ENCODE assay signal across 24 mouse cellular contexts in the genomic region with DNA sequence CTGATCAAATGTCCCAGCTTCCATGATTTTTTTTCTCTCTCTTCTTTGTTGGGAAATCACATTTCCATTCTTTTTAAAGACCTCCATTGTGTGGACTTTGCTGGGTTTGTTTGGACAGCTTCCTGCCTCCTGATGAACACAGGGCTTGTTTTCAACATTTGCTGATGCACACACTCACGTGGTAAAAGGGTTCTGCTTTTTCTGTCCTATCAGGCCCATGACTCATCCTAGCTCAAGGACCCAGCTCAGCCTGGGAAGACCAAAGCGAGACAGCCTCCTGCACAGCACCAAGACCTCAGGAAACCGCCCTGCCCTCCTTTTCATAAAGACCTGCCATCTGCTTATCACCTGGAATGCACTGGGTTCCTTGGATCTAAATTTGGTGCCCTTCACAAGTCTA. TPM values are rescaled to one million over a fixed set of nuclear protein-coding genes. Genes with fewer than 3 reads are reported as not detected.
DNase-seq lines count a peak whose midpoint lies in the region; ATAC-seq and TF ChIP-seq lines count a peak whose summit lies in the region.
"Had no signal": no experiment of that assay in that cellular context is flagged by ENCODE, and none has a peak within 500 bp of the region (broad histone marks: within the 10 kb centered on the region; RNA-seq: fewer than 3 reads in every experiment).

No protein-coding gene starts in this region.

- no peak overlapping the region for H3K9ac ChIP-seq in liver, postnatal 0 days (replicated peaks)
- no peak overlapping the region for H3K9ac ChIP-seq in liver, embryonic 11.5 days (ENCODE audit: low read depth, low read length)
- H3K9ac ChIP-seq in hindbrain, embryonic 14.5 days, result no peak overlapping the region
- H3K9ac ChIP-seq: limb, embryonic 13.5 days; liver, embryonic 15.5 days; neural tube, embryonic 13.5 days had no signal

- no peaks in the 10 kb centered on the region for H3K36me3 ChIP-seq in liver, postnatal 0 days (replicated peaks; ENCODE audit: insufficient read depth, low read length)
- H3K36me3 ChIP-seq in liver, embryonic 11.5 days (ENCODE audit: control insufficient read depth, insufficient read depth, low read length), result no peaks in the 10 kb centered on the region
- no peaks in the 10 kb centered on the region for H3K36me3 ChIP-seq in hindbrain, embryonic 14.5 days (replicated peaks; ENCODE audit: control insufficient read depth, insufficient read depth)
- H3K36me3 ChIP-seq: embryonic facial prominence, embryonic 10.5 days; limb, embryonic 13.5 days; liver, embryonic 15.5 days; neural tube, embryonic 13.5 days had no signal

- H3K4me3 ChIP-seq in cerebellum, adult 2 months (replicated peaks; ENCODE audit: insufficient read depth, low read depth, low read length), result no peak overlapping the region
- no peak overlapping the region for H3K4me3 ChIP-seq in liver, postnatal 0 days (ENCODE audit: low read depth, low read length)
- no peak overlapping the region for H3K4me3 ChIP-seq in liver, embryonic 11.5 days (ENCODE audit: low read depth, low read length)
- no peak overlapping the region for H3K4me3 ChIP-seq in hindbrain, embryonic 14.5 days (replicated peaks; ENCODE audit: low read length)
- H3K4me3 ChIP-seq: embryonic facial prominence, embryonic 10.5 days; gastrocnemius, adult 2 months; limb, embryonic 13.5 days; liver, embryonic 15.5 days; neural tube, embryonic 13.5 days had no signal

- TF ChIP-seq EP300 in liver, postnatal 0 days (IDR thresholded peaks at IDR 0.05; ENCODE audit: low read depth), result no peak

- WGBS in cerebellum, adult 2 months, result 29% methylated on average over 3 of the region's 3 CpGs
- 18% methylated on average over 3 of the region's 3 CpGs for WGBS in liver, postnatal 0 days (ENCODE audit: insufficient replicate concordance)
- 24% methylated on average over 3 of the region's 3 CpGs for WGBS in liver, embryonic 11.5 days
- WGBS in hindbrain, embryonic 14.5 days, result 56% methylated on average over 3 of the region's 3 CpGs

- no peaks in the 10 kb centered on the region; the same call in 1 of the 2 replicates for H3K4me1 ChIP-seq in cerebellum, adult 2 months (ENCODE audit: control insufficient read depth, insufficient read depth, low read length)
- H3K4me1 ChIP-seq in liver, postnatal 0 days (ENCODE audit: insufficient read depth), result no peaks in the 10 kb centered on the region
- H3K4me1 ChIP-seq in liver, embryonic 11.5 days (replicated peaks; ENCODE audit: control insufficient read depth, insufficient read depth, low read length), result no peaks in the 10 kb centered on the region
- H3K4me1 ChIP-seq in hindbrain, embryonic 14.5 days (replicated peaks; ENCODE audit: control insufficient read depth, insufficient read depth, low read length), result no peaks in the 10 kb centered on the region
- H3K4me1 ChIP-seq: embryonic facial prominence, embryonic 10.5 days; limb, embryonic 13.5 days; liver, embryonic 15.5 days had no signal

- no peak for TF ChIP-seq CTCF in cerebellum, adult 2 months (IDR thresholded peaks at IDR 0.05; ENCODE audit: borderline replicate concordance, insufficient read depth, low read depth, low read length)
- TF ChIP-seq CTCF in liver, postnatal 0 days (IDR thresholded peaks at IDR 0.05; ENCODE audit: low read depth), result no peak

- no peaks in the 10 kb centered on the region for H3K27me3 ChIP-seq in cerebellum, adult 2 months (ENCODE audit: control insufficient read depth, insufficient read depth, low read length)
- H3K27me3 ChIP-seq in liver, postnatal 0 days (ENCODE audit: insufficient read depth, low read length), result no peaks in the 10 kb centered on the region
- H3K27me3 ChIP-seq in liver, embryonic 11.5 days (replicated peaks; ENCODE audit: control insufficient read depth, insufficient read depth, low read length), result no peaks in the 10 kb centered on the region
- no peaks in the 10 kb centered on the region for H3K27me3 ChIP-seq in hindbrain, embryonic 14.5 days (ENCODE audit: control insufficient read depth, insufficient read depth, low read length)
- H3K27me3 ChIP-seq: liver, embryonic 15.5 days; neural tube, embryonic 13.5 days had no signal

- H3K27ac ChIP-seq in cerebellum, adult 2 months (ENCODE audit: insufficient read depth, low read length), result peak overlapping the region; percentile 2; the same call in 1 of the 2 replicates
- no peak overlapping the region for H3K27ac ChIP-seq in liver, postnatal 0 days (ENCODE audit: low read depth)
- H3K27ac ChIP-seq in liver, embryonic 11.5 days (ENCODE audit: low read depth, low read length), result no peak overlapping the region
- no peak overlapping the region for H3K27ac ChIP-seq in hindbrain, embryonic 14.5 days
- H3K27ac ChIP-seq: embryonic facial prominence, embryonic 10.5 days; gastrocnemius, adult 2 months; limb, embryonic 13.5 days; liver, embryonic 15.5 days; neural tube, embryonic 13.5 days had no signal

- no peak for TF ChIP-seq POLR2A in cerebellum, adult 2 months (IDR thresholded peaks at IDR 0.05; ENCODE audit: borderline replicate concordance, insufficient read depth, low read length)

- no peaks in the 10 kb centered on the region; the same call in 1 of the 2 replicates for H3K9me3 ChIP-seq in liver, postnatal 0 days (ENCODE audit: low read length)
- no peaks in the 10 kb centered on the region for H3K9me3 ChIP-seq in liver, embryonic 11.5 days (ENCODE audit: control insufficient read depth, low read length)
- H3K9me3 ChIP-seq in hindbrain, embryonic 14.5 days (ENCODE audit: control insufficient read depth, low read length), result no peaks in the 10 kb centered on the region
- H3K9me3 ChIP-seq: limb, embryonic 13.5 days; liver, embryonic 15.5 days had no signal

- peak; percentile 12; the same call in 1 of the 2 replicates for ATAC-seq in liver, postnatal 0 days
- no peak for ATAC-seq in liver, embryonic 11.5 days (replicated peaks; ENCODE audit: low FRiP score)
- ATAC-seq in hindbrain, embryonic 14.5 days (ENCODE audit: low FRiP score), result no peak
- ATAC-seq: forebrain, embryonic 16.5 days had no signal

- DNase-seq in cerebellum, adult 2 months, result peak; percentile 19 to 48
- no peak for DNase-seq in cerebellum, postnatal 14 days
- no peak for DNase-seq in liver, postnatal 0 days
- no peak for DNase-seq in liver, embryonic 11.5 days (ENCODE audit: low spot score)
- DNase-seq in adrenal gland, adult 8-10 months, result peak; percentile 78
- DNase-seq in fibroblast of lung, adult 2 months (ENCODE audit: low read depth), result peak; percentile 15
- no peak for DNase-seq in hindbrain, embryonic 14.5 days (ENCODE audit: low spot score)
- no peak for DNase-seq in embryo, embryonic 10 days (ENCODE audit: low spot score)
- DNase-seq: cerebellum, postnatal 25 days; gastrocnemius, adult 2 months; heart, adult 11 months; kidney, adult 8-10 months; kidney, postnatal 36 days; spleen, adult 18-20 months; thymus, adult 18-20 months had no signal

- no peak overlapping the region for H3K4me2 ChIP-seq in liver, postnatal 0 days (ENCODE audit: low read depth, low read length)
- no peak overlapping the region for H3K4me2 ChIP-seq in liver, embryonic 11.5 days
- no peak overlapping the region for H3K4me2 ChIP-seq in hindbrain, embryonic 14.5 days (replicated peaks)
- H3K4me2 ChIP-seq: limb, embryonic 13.5 days; liver, embryonic 15.5 days; midbrain, embryonic 11.5 days; neural tube, embryonic 13.5 days had no signal

RNA-seq across cellular contexts. Expression of a gene that starts 15.9 kb away (rescaled TPM):
- 142 and 155 TPM in 2 replicates for polyA plus RNA-seq in cerebellum, adult 2 months (2012; rRNA removed)
- 0.13 and 0.18 TPM in 2 replicates for polyA plus RNA-seq in liver, postnatal 0 days (2015; fragmentation: Nextera tagmentation; extraction: Ambion mirVana)
- polyA plus RNA-seq in liver, embryonic 11.5 days (2014; fragmentation: Nextera tagmentation; extraction: Ambion mirVana), result 0.27 and 0.55 TPM in 2 replicates
- total RNA-seq in adrenal gland, adult 8-10 months (2022), result 10 to 100 TPM in 3 of 4 experiments, 1 to 10 TPM in 1; 9.0 to 14.1 (median 12.0) TPM
- 16.9 and 18.8 TPM in 2 replicates for polyA plus RNA-seq in hindbrain, embryonic 14.5 days (2014; fragmentation: Nextera tagmentation; extraction: Ambion mirVana)
- total RNA-seq: hematopoietic stem cell, adult 5-6 weeks; monocyte, adult 5-6 weeks had no signal
- polyA plus RNA-seq: C2C12 had no signal

Comparison
In these comparisons a context has a peak if more than half of its experiments do, and no peak if none do; other contexts are left out.
1. DNase-seq: peak in cerebellum, adult 2 months (2 of 2), adrenal gland, adult 8-10 months (single experiment) and fibroblast of lung, adult 2 months (single experiment); none in cerebellum, postnatal 14 days (0 of 2), liver, postnatal 0 days (single experiment), liver, embryonic 11.5 days (single experiment), hindbrain, embryonic 14.5 days (single experiment) and embryo, embryonic 10 days (single experiment).
2. RNA of a gene that starts 15.9 kb away (polyA plus RNA-seq): 142 to 155 TPM in cerebellum, adult 2 months and 16.9 to 18.8 TPM in hindbrain, embryonic 14.5 days; 0.27 to 0.55 TPM in liver, embryonic 11.5 days and 0.13 to 0.18 TPM in liver, postnatal 0 days; every median in the first group is over 10 times any median in the second.